Mouse (Mus musculus) heart, embryonic 15.5 days (tissue): Measurements from ENCODE around the gene Tmem151a. TPM values are rescaled to one million over a fixed set of nuclear protein-coding genes. Genes with fewer than 3 reads are reported as not detected.
"Not testable (repeated sequence)": the region's sequence is repeated elsewhere in the genome, so short reads cannot be mapped to it uniquely, and the experiment has no call there.

Experiments
- ATAC-seq: fragments of 200-750 bp; cut with Nextera tagmentation; replicated peaks from 2 replicates; pipeline ENCODE4 v1.8.0; 2017; ENCODE audit warnings: low read depth, moderate TSS enrichment; ENCODE audit not compliant: insufficient number of reproducible peaks, insufficient read depth, low FRiP score
- H3K27ac ChIP-seq: fragments of 300-500 bp; sonication (generic); 2 replicates; pipeline ENCODE4 v1.5.1; 2015; ENCODE audit warnings: mild to moderate bottlenecking, inconsistent platforms
- H3K27me3 ChIP-seq: fragments of 300-500 bp; sonication (generic); 2 replicates; pipeline ENCODE4 v1.6.1; 2015; ENCODE audit warnings: inconsistent platforms
- H3K36me3 ChIP-seq: fragments of 300-500 bp; sonication (generic); 2 replicates; pipeline ENCODE4 v1.6.1; 2015; ENCODE audit warnings: mild to moderate bottlenecking, inconsistent platforms
- H3K4me1 ChIP-seq: fragments of 300-500 bp; sonication (generic); replicated peaks from 2 replicates; pipeline ENCODE4 v1.6.1; 2015; ENCODE audit warnings: inconsistent platforms
- H3K4me2 ChIP-seq: fragments of 300-500 bp; sonication (generic); 2 replicates; pipeline ENCODE4 v1.6.1; 2015; ENCODE audit warnings: inconsistent platforms, mild to moderate bottlenecking, moderate library complexity
- H3K4me3 ChIP-seq: fragments of 300-500 bp; sonication (generic); 2 replicates; pipeline ENCODE4 v1.5.1; 2015; ENCODE audit warnings: mild to moderate bottlenecking, inconsistent platforms
- H3K9ac ChIP-seq: fragments of 300-500 bp; sonication (generic); 2 replicates; pipeline ENCODE4 v1.6.1; 2015; ENCODE audit warnings: mild to moderate bottlenecking, inconsistent platforms
- H3K9me3 ChIP-seq: fragments of 300-500 bp; sonication (generic); replicated peaks from 2 replicates; pipeline ENCODE4 v1.6.1; 2016; ENCODE audit warnings: inconsistent platforms
- WGBS: fragments of 180-500 bp; shearing (Covaris S2); methylation state at CpG from one replicate; pipeline ENCODE4 v1.1.7; 2015; ENCODE audit warnings: mixed read lengths; 5-methylcytosine and 5-hydroxymethylcytosine counted together
- polyA plus RNA-seq: library from polyadenylated mRNA; unstranded; fragments of >200 nt; fragmentation: Nextera tagmentation; extraction: Ambion mirVana; gene quantifications from 2 replicates; pipeline ENCODE4 v1.2.1, GENCODE M21; 2015

Tmem151a gene
- polyA plus RNA-seq, 1 experiment from 2014 or later = 3.0 TPM

- 67% methylated on average over 12 of the region's 12 CpGs for WGBS
- Histone ChIP-seq H3K9me3 (no peaks in the 10 kb centered on the region), H3K4me3 (no peak overlapping the region), H3K36me3 (peaks cover 26% of the 10 kb centered on the region), H3K4me2 (0 out of 2 replicates have a peak overlapping the region, but pooled peaks have one; percentile 10), H3K9ac (no peak overlapping the region), H3K27me3 (peaks cover 15% of the 10 kb centered on the region; the same call in 1 of the 2 replicates), H3K27ac (no peak overlapping the region), H3K4me1 (peaks cover 54% of the 10 kb centered on the region)
- ATAC-seq = no peak
Measured at GRCm38 (mm10) chr19:5093481-5094242, 8.3 kb upstream of the Tmem151a start.

GRCm38 (mm10) chr19:5092083-5092482, 6.8 kb upstream of the Tmem151a start:
- Histone ChIP-seq H3K4me3 (no peak overlapping the region), H3K4me1 (peaks cover 45% of the 10 kb centered on the region), H3K4me2 (no peak overlapping the region), H3K27me3 (peaks cover 14% of the 10 kb centered on the region; the same call in 1 of the 2 replicates), H3K9ac (no peak overlapping the region), H3K27ac (no peak overlapping the region), H3K9me3 (no peaks in the 10 kb centered on the region), H3K36me3 (peaks cover 26% of the 10 kb centered on the region)
- 85% methylated on average over 10 of the region's 10 CpGs for WGBS
- no peak for ATAC-seq

GRCm38 (mm10) chr19:5089324-5089723, 4.0 kb upstream of the Tmem151a start:
- WGBS = 88% methylated on average over 4 of the region's 4 CpGs
- ATAC-seq = no peak
- Histone ChIP-seq H3K4me3 (peak overlapping the region; percentile 71), H3K27ac (no peak overlapping the region), H3K36me3 (peaks cover 26% of the 10 kb centered on the region), H3K4me2 (peak overlapping the region; percentile 82), H3K9me3 (no peaks in the 10 kb centered on the region), H3K27me3 (peaks cover 23% of the 10 kb centered on the region), H3K9ac (peak overlapping the region; percentile 74; the same call in 1 of the 2 replicates), H3K4me1 (peaks cover 35% of the 10 kb centered on the region)

GRCm38 (mm10) chr19:5087884-5088728, 2.8 kb upstream of the Tmem151a start, which contains the start of gene Yif1a:
Yif1a (plus strand) TSS chr19:5088538.
- Histone ChIP-seq H3K4me3 (peak within 1 kb of the TSS; percentile 71), H3K9ac (peak within 1 kb of the TSS; percentile 74), H3K27me3 (peaks cover 35% of the 10 kb centered on the region), H3K9me3 (no peaks in the 10 kb centered on the region), H3K4me1 (peaks cover 29% of the 10 kb centered on the region), H3K4me2 (peak within 1 kb of the TSS; percentile 82), H3K27ac (peak within 1 kb of the TSS; percentile 82), H3K36me3 (peaks cover 25% of the 10 kb centered on the region)
- ATAC-seq = peak; percentile 91
- WGBS = under 1% methylated on average over 58 of the region's 58 CpGs

- not testable (repeated sequence) for H3K27ac ChIP-seq, ATAC-seq, H3K9me3 ChIP-seq, H3K4me2 ChIP-seq, H3K4me3 ChIP-seq, H3K9ac ChIP-seq
- H3K36me3 ChIP-seq = peaks cover 11% of the 10 kb centered on the region
- WGBS = 52% methylated on average over 4 of the region's 4 CpGs
- H3K27me3 ChIP-seq = peaks cover 51% of the 10 kb centered on the region
- peaks cover 29% of the 10 kb centered on the region for H3K4me1 ChIP-seq
Measured at GRCm38 (mm10) chr19:5086533-5086932, 1.2 kb upstream of the Tmem151a start.

- H3K36me3 ChIP-seq = no peaks in the 10 kb centered on the region
- H3K4me2 ChIP-seq = peak overlapping the region; percentile 94
- peak overlapping the region; percentile 60; the same call in 1 of the 2 replicates for H3K9ac ChIP-seq
- no peaks in the 10 kb centered on the region for H3K9me3 ChIP-seq
- WGBS = 3% methylated on average over 15 of the region's 15 CpGs
- peak overlapping the region; percentile 60 for H3K4me3 ChIP-seq
- peaks cover 29% of the 10 kb centered on the region for H3K4me1 ChIP-seq
- no peak for ATAC-seq
- no peak overlapping the region for H3K27ac ChIP-seq
- peaks cover 68% of the 10 kb centered on the region for H3K27me3 ChIP-seq
Measured at GRCm38 (mm10) chr19:5084834-5085144, 542 bp downstream of the Tmem151a start.

GRCm38 (mm10) chr19:5083961-5084833, 1.1 kb downstream of the Tmem151a start:
- H3K27me3 ChIP-seq = peaks cover 74% of the 10 kb centered on the region
- 47% methylated on average over 3 of the region's 3 CpGs for WGBS
- peak overlapping the region; percentile 94 for H3K4me2 ChIP-seq
- no peak for ATAC-seq
- H3K36me3 ChIP-seq = no peaks in the 10 kb centered on the region
- no peaks in the 10 kb centered on the region for H3K9me3 ChIP-seq
- H3K4me3 ChIP-seq = peak overlapping the region; percentile 60; the same call in 1 of the 2 replicates
- H3K27ac ChIP-seq = no peak overlapping the region
- H3K4me1 ChIP-seq = peaks cover 25% of the 10 kb centered on the region
- H3K9ac ChIP-seq = no peak overlapping the region

- Histone ChIP-seq H3K36me3 (no peaks in the 10 kb centered on the region), H3K4me3 (no peak overlapping the region), H3K4me1 (peaks cover 18% of the 10 kb centered on the region), H3K4me2 (no peak overlapping the region), H3K9ac (no peak overlapping the region), H3K27me3 (peaks cover 78% of the 10 kb centered on the region), H3K9me3 (no peaks in the 10 kb centered on the region), H3K27ac (no peak overlapping the region)
- 64% methylated on average over 24 of the region's 24 CpGs for WGBS
- no peak for ATAC-seq
Measured at GRCm38 (mm10) chr19:5082596-5082995, 2.7 kb downstream of the Tmem151a start.

GRCm38 (mm10) chr19:5082005-5082404, 3.3 kb downstream of the Tmem151a start:
- Histone ChIP-seq H3K9ac (no peak overlapping the region), H3K4me3 (no peak overlapping the region), H3K9me3 (no peaks in the 10 kb centered on the region), H3K27ac (no peak overlapping the region), H3K4me1 (peaks cover 13% of the 10 kb centered on the region), H3K36me3 (no peaks in the 10 kb centered on the region), H3K4me2 (no peak overlapping the region), H3K27me3 (peaks cover 78% of the 10 kb centered on the region)
- WGBS = 64% methylated on average over 18 of the region's 18 CpGs
- ATAC-seq = no peak

GRCm38 (mm10) chr19:5079279-5079678, 6.1 kb downstream of the Tmem151a start:
- H3K27ac ChIP-seq = no peak overlapping the region
- H3K27me3 ChIP-seq = peaks cover 62% of the 10 kb centered on the region
- H3K9ac ChIP-seq = no peak overlapping the region
- no peak overlapping the region for H3K4me3 ChIP-seq
- no peaks in the 10 kb centered on the region for H3K36me3 ChIP-seq
- 85% methylated on average over 1 of the region's 1 CpGs for WGBS
- no peaks in the 10 kb centered on the region for H3K4me1 ChIP-seq
- H3K9me3 ChIP-seq = no peaks in the 10 kb centered on the region
- ATAC-seq = no peak
- no peak overlapping the region for H3K4me2 ChIP-seq

GRCm38 (mm10) chr19:5073518-5073917, 11.8 kb downstream of the Tmem151a start:
- no peak overlapping the region for H3K4me2 ChIP-seq
- H3K9ac ChIP-seq = no peak overlapping the region
- H3K27me3 ChIP-seq = peaks cover 41% of the 10 kb centered on the region
- peaks cover 35% of the 10 kb centered on the region for H3K4me1 ChIP-seq
- no peaks in the 10 kb centered on the region for H3K36me3 ChIP-seq
- no peak for ATAC-seq
- no peak overlapping the region; the same call in 1 of the 2 replicates for H3K4me3 ChIP-seq
- no peak overlapping the region for H3K27ac ChIP-seq
- 33% methylated on average over 5 of the region's 5 CpGs for WGBS
- no peaks in the 10 kb centered on the region for H3K9me3 ChIP-seq
